Mouse (Mus musculus) ovary, postnatal 10 days (tissue): ENCODE data around the gene Lsm14b.
A peak's percentile ranks its signal among the peaks of the same experiment; 100 is the strongest.

Experiments
- DNase-seq: peaks from one replicate; pipeline ENCODE4 v3.0.0; 2022; ENCODE audit warnings: low spot score

The Lsm14b gene

GRCm38 (mm10) chr2:180017632-180018031 is 7.2 kb upstream of the Lsm14b start:
- DNase-seq = no peak

- DNase-seq = no peak
These were observed 6.2 kb upstream of the Lsm14b start for GRCm38 (mm10) chr2:180018573-180018972.

GRCm38 (mm10) chr2:180020091-180020661 is 4.6 kb upstream of the Lsm14b start:
- no peak for DNase-seq

- no peak for DNase-seq
These were observed 3.9 kb upstream of the Lsm14b start for GRCm38 (mm10) chr2:180020919-180021318.

GRCm38 (mm10) chr2:180022751-180023150 is 2.0 kb upstream of the Lsm14b start:
- DNase-seq = no peak

DNA sequence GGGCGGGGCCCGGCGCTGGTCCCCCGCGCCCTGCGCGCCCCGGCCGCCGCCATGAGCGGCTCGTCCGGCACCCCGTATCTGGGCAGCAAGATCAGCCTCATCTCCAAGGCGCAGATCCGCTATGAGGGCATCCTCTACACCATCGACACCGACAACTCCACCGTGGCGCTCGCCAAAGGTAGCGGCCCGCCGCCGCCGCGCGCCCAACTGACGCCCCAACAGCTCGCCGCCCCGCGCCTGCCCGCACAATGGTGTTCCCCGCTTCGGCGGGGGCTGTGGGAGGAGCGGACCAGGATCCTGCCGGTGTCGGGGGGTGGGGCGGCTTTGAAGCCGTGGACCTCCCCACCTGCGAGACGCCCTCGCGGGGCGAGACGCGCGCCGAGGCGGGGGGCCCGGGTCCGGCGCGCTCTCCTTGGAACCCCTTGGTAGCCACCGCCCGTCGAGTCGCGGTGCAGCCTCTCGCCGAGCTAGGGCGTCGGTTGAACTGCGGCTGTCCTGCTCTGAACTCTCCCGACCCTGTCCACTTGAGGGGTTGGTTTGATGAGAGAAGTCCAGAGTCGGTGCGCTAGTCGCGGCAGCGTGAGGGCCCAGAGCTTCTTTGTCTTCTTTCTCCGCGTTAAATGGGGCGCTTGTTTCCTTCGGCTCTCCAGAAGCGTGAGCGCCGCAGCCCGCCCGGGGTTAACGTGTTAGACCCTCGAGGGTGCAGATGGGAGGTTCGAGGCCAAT is 511 bp downstream of the Lsm14b start:
- no peak for DNase-seq

DNA sequence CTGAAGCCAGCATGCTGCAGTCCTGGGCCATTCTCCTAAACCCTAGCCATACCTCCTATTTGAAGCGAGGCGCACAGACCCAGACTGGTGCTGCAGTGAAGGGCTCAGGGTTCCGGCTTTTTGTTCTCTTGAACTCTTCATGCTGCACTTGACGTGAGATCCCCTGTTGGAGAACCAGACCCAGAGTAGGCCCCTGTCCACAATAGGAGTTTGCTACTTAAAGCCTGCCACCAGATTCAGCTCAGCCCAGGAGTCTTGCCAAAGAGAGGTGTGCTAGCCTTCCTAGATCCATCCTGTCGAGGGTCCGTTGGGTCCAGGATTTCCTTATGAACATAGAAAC is 1.0 kb downstream of the Lsm14b start:
- no peak for DNase-seq

DNA sequence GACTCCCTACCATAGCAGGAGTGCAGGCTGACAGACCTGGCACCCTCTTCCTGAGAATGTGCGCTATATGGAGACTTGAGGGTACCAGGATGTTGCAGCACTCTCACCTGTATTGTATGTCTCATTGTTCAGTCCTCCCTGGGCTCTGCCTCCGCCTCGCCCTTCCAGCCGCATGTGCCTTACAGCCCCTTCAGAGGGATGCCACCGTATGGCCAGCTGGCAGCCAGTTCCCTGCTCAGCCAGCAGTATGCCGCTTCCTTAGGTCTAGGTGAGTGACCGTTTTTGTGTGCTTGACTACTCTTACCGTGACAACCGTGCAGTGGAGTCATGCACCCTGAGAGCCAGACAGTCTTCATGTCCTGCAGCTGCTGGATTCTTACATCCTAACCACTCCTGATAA is 3.0 kb downstream of the Lsm14b start:
- DNase-seq = no peak

- no peak for DNase-seq
These were observed 6.5 kb downstream of the Lsm14b start for GRCm38 (mm10) chr2:180031270-180031669.

GRCm38 (mm10) chr2:180032925-180033324 is 8.1 kb downstream of the Lsm14b start:
- DNase-seq = no peak

DNA sequence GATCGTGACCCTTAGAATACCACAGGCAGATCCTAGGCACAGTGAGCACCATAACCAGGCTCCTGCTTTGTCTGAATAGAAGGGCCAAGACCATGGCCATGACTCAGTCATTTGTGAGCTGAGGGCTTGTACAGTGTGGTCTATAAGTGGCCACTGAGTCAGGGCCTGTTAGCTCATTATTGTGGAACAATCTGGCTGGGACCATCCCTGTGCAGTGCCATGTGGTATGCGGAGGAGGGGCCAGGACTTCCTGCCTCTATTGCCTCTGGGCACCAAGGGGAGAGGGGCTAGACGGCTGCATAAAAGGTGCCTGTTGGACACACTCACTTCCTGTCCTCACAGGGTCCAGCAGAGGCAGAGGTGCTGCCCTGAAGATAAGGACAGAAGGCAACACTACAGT is 9.2 kb downstream of the Lsm14b start:
- DNase-seq = no peak

GRCm38 (mm10) chr2:180034753-180035152 is 10.0 kb downstream of the Lsm14b start:
- DNase-seq = no peak

- DNase-seq = no peak
These were observed 15.6 kb downstream of the Lsm14b start for GRCm38 (mm10) chr2:180040406-180040805.

DNA sequence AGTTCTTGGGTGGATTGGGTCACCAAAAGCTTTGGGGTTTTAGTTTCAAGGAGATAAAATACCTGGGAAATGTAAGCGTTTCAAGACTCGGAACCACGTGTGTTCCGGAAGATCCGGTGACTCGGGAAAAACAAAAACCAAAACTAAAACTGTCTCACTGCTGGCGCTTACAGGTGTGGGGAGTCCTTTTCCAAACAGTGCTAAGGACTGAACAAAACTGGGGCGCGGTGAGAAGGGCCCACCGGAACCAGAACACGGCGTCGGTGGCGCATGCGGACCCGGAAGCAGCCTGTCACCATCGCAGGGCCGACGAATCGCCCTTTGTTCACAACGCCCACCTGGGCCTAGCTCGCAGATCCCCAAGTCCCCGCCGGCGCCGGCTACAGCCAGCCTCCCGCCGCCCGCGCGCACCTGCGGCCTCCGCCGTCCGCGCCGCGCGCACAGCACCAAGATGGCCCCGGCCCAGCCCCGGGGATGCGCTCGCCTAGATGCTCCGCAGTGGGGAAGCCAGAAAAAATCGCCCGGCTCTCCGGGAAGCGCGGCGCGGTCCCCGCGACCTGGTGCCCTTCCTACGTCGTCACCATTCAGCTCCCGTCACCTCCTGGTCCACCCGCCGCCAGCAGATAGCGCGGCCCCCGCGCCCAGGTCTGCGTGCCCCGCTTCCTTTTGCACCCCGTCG is 16.9 kb downstream of the Lsm14b start:
- no peak for DNase-seq

- DNase-seq = peak; percentile 67
These were observed 17.6 kb downstream of the Lsm14b start, which contains the start of the genes Psma7 and Ss18l1 for GRCm38 (mm10) chr2:180042256-180042857. Psma7 (minus strand) TSS chr2:180042433. Ss18l1 (plus strand) TSS chr2:180042509.

DNA sequence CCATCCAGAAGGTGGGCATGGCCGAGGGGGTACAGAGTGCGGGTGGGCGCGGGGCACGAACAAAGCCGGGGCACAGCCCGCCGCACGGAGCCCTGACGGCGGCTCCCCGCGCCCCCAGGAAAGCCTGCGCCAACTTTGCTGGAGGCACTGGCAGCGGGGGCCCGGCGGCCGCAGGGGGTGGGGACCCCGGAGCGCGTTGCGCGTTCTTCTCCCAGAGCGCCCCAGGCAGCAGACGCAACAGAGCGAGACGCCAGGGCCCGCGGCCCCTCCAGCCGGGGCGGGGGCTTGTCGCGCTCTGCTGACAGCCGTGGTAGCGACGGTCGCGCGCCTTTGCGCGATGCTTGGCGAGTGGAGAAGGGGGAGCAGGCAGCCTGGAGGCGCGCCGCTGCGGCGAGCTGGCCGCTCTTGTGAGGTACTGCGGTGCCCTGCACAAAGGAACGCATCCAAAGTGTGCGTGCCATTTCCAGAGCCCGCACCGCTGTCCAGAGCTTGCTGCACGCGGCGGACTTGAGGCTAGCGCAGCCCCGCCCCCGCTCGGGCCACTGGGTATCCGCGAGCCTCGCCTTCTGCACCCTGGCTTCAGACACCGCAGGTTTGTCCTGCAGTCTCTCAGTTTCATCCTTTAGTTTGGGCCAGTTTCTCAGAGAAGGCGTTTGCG is 18.2 kb downstream of the Lsm14b start:
- DNase-seq = peak; percentile 35

GRCm38 (mm10) chr2:180045283-180045682 is 20.5 kb downstream of the Lsm14b start:
- DNase-seq = no peak

DNA sequence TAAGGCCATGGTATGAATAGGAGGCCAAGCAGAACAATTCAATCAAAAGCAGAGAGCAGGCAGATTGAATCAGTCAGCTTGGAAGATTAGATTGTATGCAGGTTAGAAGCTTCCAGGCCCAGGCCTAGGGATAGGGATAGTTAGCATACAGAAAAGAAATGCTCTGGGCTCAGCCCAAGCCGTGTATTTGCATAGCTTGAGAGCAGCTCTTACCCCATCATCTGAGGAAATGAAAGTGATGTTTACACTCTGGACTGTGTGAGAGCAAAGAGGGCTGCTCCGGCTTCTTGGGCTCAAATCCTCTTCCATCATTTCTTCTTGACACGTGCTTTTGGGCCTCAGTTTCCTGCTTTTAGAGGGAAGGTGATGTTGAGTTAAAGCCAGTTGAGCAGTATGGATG is 22.8 kb downstream of the Lsm14b start:
- DNase-seq = no peak

- DNase-seq = no peak
These were observed 23.3 kb downstream of the Lsm14b start for GRCm38 (mm10) chr2:180047980-180048635.

GRCm38 (mm10) chr2:180050986-180051385 is 26.2 kb downstream of the Lsm14b start:
- DNase-seq = peak; percentile 52

- DNase-seq = no peak
These were observed 27.4 kb downstream of the Lsm14b start for GRCm38 (mm10) chr2:180051986-180052733.
